Mouse (Mus musculus) lung, postnatal 14 days (tissue): ENCODE measurements around the gene Cavin4.

Experiments
- DNase-seq: peaks from one replicate; pipeline ENCODE4 v3.0.0; 2021

The Cavin4 gene

DNA sequence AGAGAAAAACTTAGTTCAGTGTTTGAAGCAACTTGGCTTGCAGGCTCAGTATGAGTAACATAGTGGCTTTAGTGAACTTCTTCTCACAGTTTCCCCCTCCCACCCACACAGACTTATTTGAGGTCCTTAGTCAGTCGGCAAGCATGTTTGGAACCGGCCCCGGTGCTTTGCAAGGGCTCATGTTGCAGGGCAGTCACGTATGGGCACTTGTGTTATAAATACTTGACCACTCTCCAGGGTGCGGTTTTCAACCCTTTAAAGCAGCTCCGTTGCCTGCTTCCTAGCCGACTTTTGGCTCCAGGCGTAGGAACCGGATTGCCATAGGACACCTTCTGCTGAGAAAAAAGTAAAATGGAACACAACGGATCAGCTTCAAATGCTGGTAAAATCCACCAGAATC is at the start of gene Cavin4:
Gene Cavin4, plus strand, starts transcription at position 244 of the 400 bp plus-strand sequence.
- no peak for DNase-seq

- DNase-seq: no peak
Measured at GRCm38 (mm10) chr4:48615483-48615882, 47.8 kb upstream of the Cavin4 start.

- DNase-seq: no peak
Measured at GRCm38 (mm10) chr4:48617201-48617600, 46.1 kb upstream of the Cavin4 start.

GRCm38 (mm10) chr4:48620121-48620520 is 43.2 kb upstream of the Cavin4 start:
- DNase-seq: no peak

GRCm38 (mm10) chr4:48622246-48622645 is 41.1 kb upstream of the Cavin4 start:
- no peak for DNase-seq

GRCm38 (mm10) chr4:48622946-48623345 is 40.4 kb upstream of the Cavin4 start:
- no peak for DNase-seq

GRCm38 (mm10) chr4:48624961-48625360 is 38.4 kb upstream of the Cavin4 start:
- DNase-seq: no peak

GRCm38 (mm10) chr4:48625836-48626235 is 37.5 kb upstream of the Cavin4 start:
- DNase-seq: no peak

GRCm38 (mm10) chr4:48629445-48629844 is 33.9 kb upstream of the Cavin4 start:
- no peak for DNase-seq

- DNase-seq: no peak
Measured at GRCm38 (mm10) chr4:48633529-48633928, 29.8 kb upstream of the Cavin4 start.

DNA sequence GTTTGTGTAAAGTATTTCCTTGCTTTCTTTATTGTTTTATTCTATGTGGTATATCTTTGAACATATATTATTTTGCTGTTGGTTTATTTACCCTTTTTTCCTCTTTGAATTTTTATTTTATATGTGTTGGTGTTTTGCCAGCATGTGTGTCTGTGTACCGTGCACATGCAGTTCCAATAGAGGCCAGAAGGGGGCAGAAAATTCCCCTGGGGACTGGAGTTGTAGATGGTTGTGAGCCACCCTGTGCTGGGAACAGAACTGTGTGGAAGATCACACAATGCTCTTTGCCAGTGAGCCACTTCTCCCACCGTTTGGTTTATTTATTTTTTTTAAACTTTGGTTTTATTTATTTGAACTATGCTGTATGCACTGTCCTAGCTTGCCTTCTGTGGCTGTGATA is 29.3 kb upstream of the Cavin4 start:
- DNase-seq: peak; percentile 30

DNA sequence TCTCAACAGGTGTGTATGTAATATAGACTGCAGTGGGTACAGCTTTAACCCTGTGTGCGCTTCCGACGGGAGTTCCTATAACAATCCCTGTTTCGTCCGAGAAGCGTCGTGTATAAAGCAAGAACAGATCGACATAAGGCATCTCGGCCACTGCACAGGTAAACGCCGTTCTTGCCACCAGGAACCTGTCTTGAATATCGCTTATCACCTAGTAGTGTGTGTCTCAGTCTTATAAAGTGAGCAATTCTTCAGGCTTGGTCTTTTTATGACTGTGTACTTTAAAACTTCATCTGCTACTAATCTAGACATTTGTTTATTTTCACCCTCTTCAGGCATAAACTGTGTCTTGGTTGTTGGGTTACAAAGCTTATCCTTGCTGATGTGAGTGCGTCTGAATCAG is 26.5 kb upstream of the Cavin4 start:
- no peak for DNase-seq

DNA sequence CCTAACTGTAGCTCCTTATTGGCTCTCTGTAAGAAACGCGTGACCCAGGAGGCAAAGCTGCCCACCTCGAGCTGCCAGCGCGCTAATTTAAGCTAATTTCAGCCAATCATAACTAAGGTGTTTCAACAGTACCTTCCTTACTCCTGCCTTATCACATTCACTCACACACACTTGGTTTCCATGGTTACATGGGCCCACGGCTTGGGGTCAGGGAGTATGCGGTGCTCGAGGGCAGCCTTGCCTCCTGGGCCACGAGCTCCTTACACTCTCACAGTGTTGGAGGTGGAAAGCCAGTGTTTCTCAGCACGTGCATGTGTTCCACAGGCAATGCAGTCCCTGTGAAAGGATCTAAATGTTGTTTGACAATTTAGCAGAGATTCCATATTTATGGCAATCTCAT is 25.2 kb upstream of the Cavin4 start:
- no peak for DNase-seq

- no peak for DNase-seq
Measured at GRCm38 (mm10) chr4:48639503-48639902, 23.8 kb upstream of the Cavin4 start.

GRCm38 (mm10) chr4:48643801-48644200 is 19.5 kb upstream of the Cavin4 start:
- no peak for DNase-seq

- no peak for DNase-seq
Measured at GRCm38 (mm10) chr4:48646143-48646542, 17.2 kb upstream of the Cavin4 start.

GRCm38 (mm10) chr4:48650617-48651360 is 12.5 kb upstream of the Cavin4 start:
- DNase-seq: no peak

DNA sequence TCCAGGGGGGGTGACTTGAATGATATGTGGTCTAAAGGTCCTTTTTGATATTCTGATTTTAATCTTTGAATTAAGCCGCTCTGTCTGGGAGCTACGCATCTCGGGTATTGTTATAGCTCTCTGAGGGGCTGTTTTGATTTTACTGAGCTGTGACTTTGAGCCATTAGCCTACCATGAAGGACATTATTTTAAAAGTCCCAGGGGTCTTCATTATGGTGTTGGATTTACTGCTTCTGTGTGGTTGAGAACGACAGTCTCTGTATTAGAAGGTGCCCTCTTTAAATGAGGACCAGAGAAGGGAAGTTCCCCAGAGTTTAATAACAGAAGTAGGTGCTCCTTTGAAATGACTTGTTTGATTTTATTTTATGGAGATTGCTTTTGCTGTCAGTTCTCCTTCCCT is 9.2 kb upstream of the Cavin4 start:
- DNase-seq: no peak

DNA sequence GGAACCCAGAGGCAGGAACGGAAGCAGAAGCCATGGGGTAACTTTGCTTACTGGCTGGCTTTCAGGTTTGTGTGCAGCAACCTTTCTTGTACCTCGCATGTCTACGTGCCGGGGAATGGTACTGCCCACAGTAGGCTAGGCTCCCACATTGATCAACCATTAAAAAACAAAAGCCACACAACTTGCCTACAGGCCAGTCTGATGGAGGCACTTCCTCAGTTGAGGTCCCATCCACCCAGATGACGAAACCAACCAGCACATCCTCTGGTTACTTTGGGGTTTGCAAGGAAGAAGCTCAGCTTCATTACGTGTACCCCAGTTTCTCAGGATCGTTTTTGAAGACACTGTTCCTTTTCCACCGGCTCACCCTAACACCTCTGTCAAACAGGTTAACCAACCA is 6.8 kb upstream of the Cavin4 start:
- DNase-seq: no peak

- DNase-seq: no peak
Measured at GRCm38 (mm10) chr4:48660144-48660543, 3.2 kb upstream of the Cavin4 start.

- DNase-seq: no peak
Measured at GRCm38 (mm10) chr4:48660619-48661575, 2.4 kb upstream of the Cavin4 start.

GRCm38 (mm10) chr4:48664021-48664420 is 707 bp downstream of the Cavin4 start:
- DNase-seq: no peak

DNA sequence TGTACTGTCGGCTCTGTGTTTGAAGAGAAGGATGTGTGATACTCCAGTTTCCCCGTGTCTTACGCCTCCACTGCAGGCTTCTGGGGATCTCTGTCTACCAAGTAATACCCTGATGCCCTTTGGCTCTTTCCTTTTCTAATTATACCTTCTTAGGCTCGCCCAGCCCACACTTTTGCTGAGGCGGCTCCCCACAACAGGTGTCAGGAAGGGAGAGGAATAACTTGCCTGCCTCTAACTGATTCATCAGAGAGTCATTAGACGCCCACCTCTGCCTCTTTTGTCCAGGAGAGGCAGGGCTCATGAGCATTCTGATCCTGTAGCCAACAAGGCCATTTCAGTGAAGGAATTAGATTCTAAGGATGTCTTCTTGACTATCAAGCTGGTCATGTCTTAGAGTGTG is 4.0 kb downstream of the Cavin4 start:
- DNase-seq: no peak

GRCm38 (mm10) chr4:48672915-48673314 is 9.6 kb downstream of the Cavin4 start:
- DNase-seq: no peak
